Mouse (Mus musculus): ENCODE data around the gene C1qa. TPM values are rescaled to one million over a fixed set of nuclear protein-coding genes. Genes with fewer than 3 reads are reported as not detected.

Gene C1qa
- total RNA-seq, 2 experiments from 2014 or later, result 0.57 to 1.2 TPM

- no peak for ATAC-seq (replicated peaks; ENCODE audit: poor library complexity)
Measured at GRCm38 (mm10) chr4:136863517-136863916, 35.1 kb downstream of the C1qa start.

- no peak for ATAC-seq (replicated peaks; ENCODE audit: poor library complexity)
Measured at GRCm38 (mm10) chr4:136862411-136862810, 36.2 kb downstream of the C1qa start.

GRCm38 (mm10) chr4:136861806-136862205 is 36.8 kb downstream of the C1qa start:
- no peak for ATAC-seq (replicated peaks; ENCODE audit: poor library complexity)

DNA sequence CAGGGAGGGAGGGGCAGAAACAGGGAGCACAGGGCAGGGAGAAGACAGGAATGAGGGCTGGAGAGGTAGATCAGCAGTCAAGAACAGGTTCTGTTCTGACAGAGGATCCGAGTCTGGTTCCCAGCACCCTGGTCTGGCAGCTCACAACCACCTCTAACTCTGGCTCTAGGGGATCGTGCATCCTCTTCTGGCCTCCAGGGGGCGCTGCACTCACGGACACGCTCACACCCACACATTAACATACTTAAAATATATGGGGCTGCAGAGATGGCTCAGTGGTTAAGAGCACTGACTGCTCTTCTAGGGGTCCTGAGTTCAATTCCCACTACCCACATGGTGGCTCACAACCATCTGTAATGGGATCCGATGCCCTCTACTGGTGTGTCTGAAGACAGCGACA is 38.6 kb downstream of the C1qa start:
- no peak for ATAC-seq (replicated peaks; ENCODE audit: poor library complexity)

GRCm38 (mm10) chr4:136855081-136855480 is 43.5 kb downstream of the C1qa start:
- ATAC-seq (replicated peaks; ENCODE audit: poor library complexity), result no peak

- ATAC-seq (replicated peaks; ENCODE audit: poor library complexity), result no peak
Measured at GRCm38 (mm10) chr4:136852989-136853388, 45.6 kb downstream of the C1qa start.

GRCm38 (mm10) chr4:136852119-136852518 is 46.5 kb downstream of the C1qa start:
- ATAC-seq (replicated peaks; ENCODE audit: poor library complexity), result no peak

GRCm38 (mm10) chr4:136848565-136848964 is 50.0 kb downstream of the C1qa start:
- ATAC-seq (replicated peaks; ENCODE audit: poor library complexity), result no peak

- ATAC-seq (replicated peaks; ENCODE audit: poor library complexity), result no peak
Measured at GRCm38 (mm10) chr4:136847166-136847565, 51.4 kb downstream of the C1qa start.

Other genes with a start within 250 kb of the C1qa start
- gene Ephb2, start 62.8 kb downstream of the C1qa start, total RNA-seq (2015), result 0.44 and 1.2 TPM in 2 replicates
- gene Ephb2, start 62.8 kb downstream of the C1qa start, total RNA-seq (2017), result 1.0 and 3.0 TPM in 2 replicates
- gene C1qb, start 12.6 kb downstream of the C1qa start, total RNA-seq (2015), result 0.79 TPM in 1 of 2 replicates, not detected in the other
- gene C1qb, start 12.6 kb downstream of the C1qa start, total RNA-seq (2017), result 0.08 TPM in 1 of 2 replicates, not detected in the other
- 0.37 and 0.54 TPM in 2 replicates for gene C1qc, start 5.7 kb downstream of the C1qa start, total RNA-seq (2015)
- gene C1qc, start 5.7 kb downstream of the C1qa start, total RNA-seq (2017), result 2.2 TPM in 1 of 2 replicates, not detected in the other
- not detected in 2 replicates for gene Epha8, start 58.0 kb upstream of the C1qa start, total RNA-seq (2015)
- gene Epha8, start 58.0 kb upstream of the C1qa start, total RNA-seq (2017), result not detected in 2 replicates
- gene Zbtb40, start 150.0 kb upstream of the C1qa start, total RNA-seq (2015), result 4.8 and 5.1 TPM in 2 replicates
- 5.0 and 7.1 TPM in 2 replicates for gene Zbtb40, start 150.0 kb upstream of the C1qa start, total RNA-seq (2017)

Measured in megakaryocyte progenitor cell, adult 5-6 weeks (primary cell).